Mouse (Mus musculus): Measurements from ENCODE around the gene Mrpl4. TPM values are rescaled to one million over a fixed set of nuclear protein-coding genes. Genes with fewer than 3 reads are reported as not detected.

Mrpl4 gene
- polyA plus RNA-seq, 1 experiment from 2014 or later = 143 TPM

- Histone ChIP-seq H3K9me3 (replicated peaks) (no peaks in the 10 kb centered on the region), H3K4me3 (peak overlapping the region; percentile 89), H3K4me1 (peaks cover 50% of the 10 kb centered on the region), H3K27me3 (ENCODE audit: low read depth, poor library complexity, severe bottlenecking) (peaks cover 14% of the 10 kb centered on the region), H3K27ac (replicated peaks) (peak overlapping the region; percentile 90), H3K36me3 (no peaks in the 10 kb centered on the region)
- peak; percentile 66 for DNase-seq (ENCODE audit: low spot score)
- WGBS = under 1% methylated on average over 45 of the region's 45 CpGs
Observed at GRCm38 (mm10) chr9:20975431-20976215, 26.9 kb upstream of the Mrpl4 start.

DNA sequence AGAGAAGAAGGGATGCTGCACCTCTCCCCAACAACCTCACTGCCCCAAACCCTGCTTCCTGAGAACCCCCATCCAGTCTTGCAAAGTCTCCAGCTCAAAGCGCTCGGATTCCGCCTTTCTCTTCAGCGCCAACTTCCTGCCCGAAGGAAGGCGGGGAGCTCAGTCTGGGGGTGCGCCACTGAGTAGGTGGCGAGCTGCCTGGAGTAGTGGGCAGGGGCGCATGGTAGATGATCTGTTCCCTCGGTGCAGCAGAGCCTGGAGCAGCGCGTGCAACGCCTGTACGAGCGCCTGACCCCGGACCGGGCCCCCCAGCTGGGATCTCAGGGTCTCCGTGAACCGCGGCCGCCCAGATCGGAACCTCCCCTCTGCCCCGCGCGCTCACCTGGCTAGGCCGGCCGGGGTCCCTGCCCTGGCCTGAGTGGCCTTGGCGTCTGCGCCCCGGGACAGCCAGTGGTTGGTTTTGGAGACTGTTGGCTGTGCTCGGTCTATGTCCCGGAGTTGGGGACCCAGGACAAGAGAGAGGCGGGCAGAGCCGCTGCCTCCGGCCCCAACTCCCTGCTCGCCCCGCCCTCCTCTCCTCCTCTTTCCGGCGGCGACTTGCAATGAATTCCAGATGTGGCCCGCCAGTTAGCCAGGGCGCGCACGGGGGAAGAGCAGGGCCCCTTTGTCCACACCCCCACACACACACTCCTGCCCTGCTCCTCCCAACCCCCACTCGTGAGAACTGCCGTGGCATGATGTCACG lies 26.1 kb upstream of the Mrpl4 start, which contains the start of gene S1pr2:
Gene S1pr2, minus strand, starts transcription at position 566 of the 745 bp plus-strand sequence.
- Histone ChIP-seq H3K9me3 (replicated peaks) (no peaks in the 10 kb centered on the region), H3K36me3 (no peaks in the 10 kb centered on the region), H3K27ac (replicated peaks) (peak within 1 kb of the TSS; percentile 90), H3K4me3 (peak within 1 kb of the TSS; percentile 89), H3K27me3 (ENCODE audit: low read depth, poor library complexity, severe bottlenecking) (peaks cover 14% of the 10 kb centered on the region), H3K4me1 (peaks cover 50% of the 10 kb centered on the region)
- WGBS = under 1% methylated on average over 47 of the region's 47 CpGs
- DNase-seq (ENCODE audit: low spot score) = peak; percentile 85

DNA sequence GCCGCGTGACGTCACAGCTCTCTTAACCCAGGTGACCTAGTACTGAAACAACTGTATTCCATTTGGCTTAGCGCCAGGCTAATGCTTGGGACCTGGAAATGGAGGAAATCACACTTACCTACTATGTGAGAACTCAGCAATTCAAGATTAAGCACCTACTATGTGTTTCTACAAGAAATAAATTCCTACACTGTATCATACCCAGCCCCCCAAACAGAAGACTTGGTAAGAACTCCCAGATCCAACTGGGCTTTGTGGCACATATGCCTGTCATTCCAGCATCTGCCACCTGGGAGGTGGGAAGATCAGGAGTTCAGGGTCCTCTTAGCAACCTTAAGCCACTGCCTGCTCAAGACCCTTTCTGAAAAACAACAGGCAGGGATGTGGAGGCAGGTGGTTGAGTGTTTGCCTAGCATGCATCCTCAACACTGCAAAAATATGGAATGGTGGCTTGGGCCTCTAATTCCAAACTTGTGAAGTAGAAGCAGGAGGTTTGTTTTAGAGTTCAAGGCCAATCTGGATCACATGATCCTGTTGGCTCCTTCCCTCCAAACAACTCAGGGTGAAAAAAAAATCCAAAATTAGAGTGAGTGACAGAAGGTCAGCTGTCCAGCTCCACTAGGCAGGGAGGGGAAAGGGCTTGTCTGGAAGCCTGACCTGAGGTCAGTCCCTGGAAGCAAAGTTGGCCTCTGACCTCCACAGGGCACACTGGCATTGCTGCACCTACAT lies 25.4 kb upstream of the Mrpl4 start:
- peak; percentile 32 for DNase-seq (ENCODE audit: low spot score)
- H3K27ac ChIP-seq (replicated peaks) = peak overlapping the region; percentile 90
- WGBS = under 1% methylated on average over 4 of the region's 4 CpGs
- peak overlapping the region; percentile 89 for H3K4me3 ChIP-seq
- H3K9me3 ChIP-seq (replicated peaks) = no peaks in the 10 kb centered on the region
- H3K4me1 ChIP-seq = peaks cover 44% of the 10 kb centered on the region
- no peaks in the 10 kb centered on the region for H3K36me3 ChIP-seq
- H3K27me3 ChIP-seq (ENCODE audit: low read depth, poor library complexity, severe bottlenecking) = peaks cover 14% of the 10 kb centered on the region

GRCm38 (mm10) chr9:20978409-20979095 lies 24.0 kb upstream of the Mrpl4 start:
- 67% methylated on average over 10 of the region's 10 CpGs for WGBS
- no peak for DNase-seq (ENCODE audit: low spot score)
- Histone ChIP-seq H3K4me1 (peaks cover 30% of the 10 kb centered on the region), H3K27ac (replicated peaks) (no peak overlapping the region), H3K27me3 (ENCODE audit: low read depth, poor library complexity, severe bottlenecking) (peaks cover 14% of the 10 kb centered on the region), H3K9me3 (replicated peaks) (no peaks in the 10 kb centered on the region), H3K4me3 (no peak overlapping the region), H3K36me3 (no peaks in the 10 kb centered on the region)

GRCm38 (mm10) chr9:20979181-20979580 lies 23.4 kb upstream of the Mrpl4 start:
- no peak overlapping the region for H3K4me3 ChIP-seq
- peaks cover 14% of the 10 kb centered on the region for H3K27me3 ChIP-seq (ENCODE audit: low read depth, poor library complexity, severe bottlenecking)
- no peak for DNase-seq (ENCODE audit: low spot score)
- no peaks in the 10 kb centered on the region for H3K36me3 ChIP-seq
- WGBS = 77% methylated on average over 5 of the region's 5 CpGs
- no peaks in the 10 kb centered on the region for H3K9me3 ChIP-seq (replicated peaks)
- peaks cover 25% of the 10 kb centered on the region for H3K4me1 ChIP-seq
- no peak overlapping the region for H3K27ac ChIP-seq (replicated peaks)

- H3K4me3 ChIP-seq = no peak overlapping the region
- H3K36me3 ChIP-seq = no peaks in the 10 kb centered on the region
- no peak overlapping the region for H3K27ac ChIP-seq (replicated peaks)
- H3K4me1 ChIP-seq = peaks cover 21% of the 10 kb centered on the region
- H3K9me3 ChIP-seq (replicated peaks) = no peaks in the 10 kb centered on the region
- DNase-seq (ENCODE audit: low spot score) = no peak
- 90% methylated on average over 7 of the region's 7 CpGs for WGBS
- H3K27me3 ChIP-seq (ENCODE audit: low read depth, poor library complexity, severe bottlenecking) = peaks cover 9% of the 10 kb centered on the region
Observed at GRCm38 (mm10) chr9:20979769-20980168, 22.8 kb upstream of the Mrpl4 start.

GRCm38 (mm10) chr9:20982171-20982570 lies 20.4 kb upstream of the Mrpl4 start:
- WGBS = 78% methylated on average over 3 of the region's 3 CpGs
- no peak for DNase-seq (ENCODE audit: low spot score)
- Histone ChIP-seq H3K27me3 (ENCODE audit: low read depth, poor library complexity, severe bottlenecking) (no peaks in the 10 kb centered on the region), H3K36me3 (no peaks in the 10 kb centered on the region), H3K9me3 (replicated peaks) (no peaks in the 10 kb centered on the region), H3K4me1 (no peaks in the 10 kb centered on the region), H3K27ac (replicated peaks) (no peak overlapping the region), H3K4me3 (no peak overlapping the region)

GRCm38 (mm10) chr9:20983169-20983568 lies 19.4 kb upstream of the Mrpl4 start:
- DNase-seq (ENCODE audit: low spot score) = no peak
- Histone ChIP-seq H3K27me3 (ENCODE audit: low read depth, poor library complexity, severe bottlenecking) (peaks cover 7% of the 10 kb centered on the region; the same call in 1 of the 2 replicates), H3K36me3 (no peaks in the 10 kb centered on the region), H3K4me3 (no peak overlapping the region), H3K27ac (replicated peaks) (no peak overlapping the region), H3K9me3 (replicated peaks) (no peaks in the 10 kb centered on the region), H3K4me1 (no peaks in the 10 kb centered on the region)
- 67% methylated on average over 5 of the region's 5 CpGs for WGBS

DNA sequence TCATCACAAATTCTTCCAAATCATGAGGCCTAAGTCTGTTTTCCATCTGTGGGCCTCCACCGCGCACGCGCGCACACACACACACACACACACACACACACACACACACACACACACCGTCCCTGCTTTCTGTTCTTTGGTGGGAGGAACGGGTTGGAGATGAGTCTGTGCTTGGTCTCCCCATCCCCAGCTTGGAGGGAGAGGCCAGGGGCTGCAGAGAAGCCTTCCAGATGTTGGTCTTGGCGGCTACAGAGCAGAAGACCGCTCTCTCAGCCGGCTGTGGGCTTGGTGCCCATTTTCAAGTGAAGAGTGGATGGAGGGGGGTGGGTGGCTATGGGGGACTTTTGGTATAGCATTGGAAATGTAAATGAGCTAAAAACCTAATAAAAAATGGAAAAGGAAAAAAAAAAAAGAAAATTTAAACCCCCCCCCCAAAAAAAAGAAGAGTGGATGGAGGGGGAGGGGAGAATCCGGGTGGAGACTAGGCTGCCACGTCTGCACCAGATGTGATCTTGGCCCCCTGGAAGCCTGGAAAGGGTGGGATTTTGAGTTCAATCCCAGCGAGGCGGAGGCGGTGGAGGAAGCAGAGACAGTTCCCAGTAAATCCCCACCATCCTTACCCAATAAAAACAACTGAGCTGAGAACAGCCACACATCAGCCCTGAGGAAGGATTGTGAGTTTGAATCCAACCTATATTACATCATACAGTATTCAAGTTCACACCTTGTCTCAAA lies 15.4 kb upstream of the Mrpl4 start:
- peaks cover 14% of the 10 kb centered on the region for H3K27me3 ChIP-seq (ENCODE audit: low read depth, poor library complexity, severe bottlenecking)
- 70% methylated on average over 15 of the region's 15 CpGs for WGBS
- no peaks in the 10 kb centered on the region for H3K36me3 ChIP-seq
- H3K4me1 ChIP-seq = peaks cover 7% of the 10 kb centered on the region
- no peaks in the 10 kb centered on the region for H3K9me3 ChIP-seq (replicated peaks)
- H3K4me3 ChIP-seq = no peak overlapping the region
- no peak overlapping the region for H3K27ac ChIP-seq (replicated peaks)
- no peak for DNase-seq (ENCODE audit: low spot score)

- H3K4me3 ChIP-seq = no peak overlapping the region
- H3K9me3 ChIP-seq (replicated peaks) = no peaks in the 10 kb centered on the region
- H3K36me3 ChIP-seq = no peaks in the 10 kb centered on the region
- peaks cover 14% of the 10 kb centered on the region for H3K27me3 ChIP-seq (ENCODE audit: low read depth, poor library complexity, severe bottlenecking)
- WGBS = 27% methylated on average over 7 of the region's 7 CpGs
- DNase-seq (ENCODE audit: low spot score) = no peak
- H3K27ac ChIP-seq (replicated peaks) = no peak overlapping the region
- peaks cover 7% of the 10 kb centered on the region for H3K4me1 ChIP-seq
Observed at GRCm38 (mm10) chr9:20987953-20988352, 14.6 kb upstream of the Mrpl4 start.

DNA sequence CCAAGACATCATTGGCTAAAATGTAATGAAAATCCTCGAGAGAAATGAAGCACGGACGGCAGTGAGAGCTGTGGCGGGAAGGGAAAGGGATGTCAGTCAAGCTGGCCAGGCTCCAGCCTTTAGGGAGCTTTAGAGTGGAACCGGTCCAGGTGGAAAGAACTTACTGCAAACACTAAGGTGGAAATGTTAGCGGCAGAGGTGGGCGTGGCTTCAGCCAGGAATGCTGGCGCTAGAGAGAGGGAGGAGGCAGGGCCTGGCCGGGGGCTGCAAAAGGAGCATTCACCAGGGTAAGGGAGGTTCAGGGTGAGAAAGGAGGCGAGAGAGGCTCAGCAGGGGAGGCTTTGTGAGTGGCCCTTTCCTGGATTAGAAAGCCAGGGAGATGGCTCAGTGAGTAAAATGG lies 11.7 kb upstream of the Mrpl4 start:
- Histone ChIP-seq H3K9me3 (replicated peaks) (no peaks in the 10 kb centered on the region), H3K36me3 (no peaks in the 10 kb centered on the region), H3K27ac (replicated peaks) (no peak overlapping the region; the same call in 1 of the 2 replicates), H3K4me1 (peaks cover 7% of the 10 kb centered on the region), H3K27me3 (ENCODE audit: low read depth, poor library complexity, severe bottlenecking) (peaks cover 14% of the 10 kb centered on the region), H3K4me3 (no peak overlapping the region)
- DNase-seq (ENCODE audit: low spot score) = peak; percentile 30
- 7% methylated on average over 10 of the region's 10 CpGs for WGBS

Data from midbrain, embryonic 10.5 days (tissue).